Mouse (Mus musculus) stomach, postnatal 0 days (tissue): ENCODE data around the gene Itpr3. TPM values are rescaled to one million over a fixed set of nuclear protein-coding genes. Genes with fewer than 3 reads are reported as not detected.

Experiments used
- ATAC-seq: fragments of 200-750 bp; cut with Nextera tagmentation; 2 replicates; pipeline ENCODE4 v1.8.0; 2017; ENCODE audit not compliant: low FRiP score, low TSS enrichment
- DNase-seq: peaks from one replicate; pipeline ENCODE4 v3.0.0-alpha.2; 2016; ENCODE audit warnings: low spot score
- H3K27ac ChIP-seq: fragments of 300-500 bp; sonication (generic); replicated peaks from 2 replicates; pipeline ENCODE4 v1.5.1; 2014; ENCODE audit warnings: mild to moderate bottlenecking, control low read depth
- H3K27me3 ChIP-seq: fragments of 300-500 bp; sonication (generic); 2 replicates; pipeline ENCODE4 v1.6.1; 2014; ENCODE audit warnings: low read length; ENCODE audit not compliant: control insufficient read depth, insufficient read depth
- H3K36me3 ChIP-seq: fragments of 300-500 bp; sonication (generic); 2 replicates; pipeline ENCODE4 v1.6.1; 2014; ENCODE audit warnings: low read length, mixed read lengths; ENCODE audit not compliant: control insufficient read depth, insufficient read depth
- H3K4me1 ChIP-seq: fragments of 300-500 bp; sonication (generic); replicated peaks from 2 replicates; pipeline ENCODE4 v1.6.1; 2014; ENCODE audit warnings: antibody characterized with exemption; ENCODE audit not compliant: control insufficient read depth, insufficient read depth
- H3K4me2 ChIP-seq: fragments of 300-500 bp; sonication (generic); replicated peaks from 2 replicates; pipeline ENCODE4 v1.6.1; 2014; ENCODE audit warnings: low read depth, mild to moderate bottlenecking, control low read depth, moderate library complexity
- H3K4me3 ChIP-seq: fragments of 300-500 bp; sonication (generic); 2 replicates; pipeline ENCODE4 v1.5.1; 2014; ENCODE audit warnings: low read depth, low read length, control low read depth
- H3K9ac ChIP-seq: fragments of 300-500 bp; sonication (generic); 2 replicates; pipeline ENCODE4 v1.6.1; 2014; ENCODE audit warnings: mild to moderate bottlenecking, low read length, control low read depth, mixed read lengths
- H3K9me3 ChIP-seq: fragments of 300-500 bp; sonication (generic); 2 replicates; pipeline ENCODE4 v1.6.1; 2016; ENCODE audit warnings: low read length; ENCODE audit not compliant: control insufficient read depth
- CTCF ChIP-seq: IDR thresholded peaks from 2 replicates; pipeline ENCODE4 v1.5.1; 2016; ENCODE audit warnings: antibody characterized with exemption, low read depth, mild to moderate bottlenecking, moderate library complexity
- EP300 ChIP-seq: optimal IDR thresholded peaks from 2 replicates; pipeline ENCODE3; 2016; ENCODE audit warnings: antibody characterized with exemption
- WGBS: fragments of 180-500 bp; shearing (Covaris S2); extraction: QIAGEN DNeasy Blood & Tissue Kit; methylation state at CpG from one replicate; pipeline ENCODE4 v1.1.7; 2014; 5-methylcytosine and 5-hydroxymethylcytosine counted together
- polyA plus RNA-seq: library from polyadenylated mRNA; unstranded; fragments of >200 nt; fragmentation: Nextera tagmentation; extraction: Ambion mirVana; gene quantifications from 2 replicates; pipeline ENCODE4 v1.2.1, GENCODE M21; 2015

Gene Itpr3
- polyA plus RNA-seq, 1 experiment from 2014 or later = 5.9 TPM

- peak; percentile 54 for ATAC-seq
- H3K27me3 ChIP-seq = no peaks in the 10 kb centered on the region
- H3K4me1 ChIP-seq = no peaks in the 10 kb centered on the region
- H3K4me3 ChIP-seq = no peak overlapping the region
- TF ChIP-seq EP300 (no peak), CTCF (no peak)
- 63% methylated on average over 9 of the region's 9 CpGs for WGBS
- H3K9me3 ChIP-seq = no peaks in the 10 kb centered on the region
- DNase-seq = peak; percentile 77
- no peaks in the 10 kb centered on the region for H3K36me3 ChIP-seq
- no peak overlapping the region for H3K9ac ChIP-seq
- H3K4me2 ChIP-seq = no peak overlapping the region
- H3K27ac ChIP-seq = peak overlapping the region; percentile 63
Observed at GRCm38 (mm10) chr17:27073778-27074177, 16.7 kb downstream of the Itpr3 start.

DNA sequence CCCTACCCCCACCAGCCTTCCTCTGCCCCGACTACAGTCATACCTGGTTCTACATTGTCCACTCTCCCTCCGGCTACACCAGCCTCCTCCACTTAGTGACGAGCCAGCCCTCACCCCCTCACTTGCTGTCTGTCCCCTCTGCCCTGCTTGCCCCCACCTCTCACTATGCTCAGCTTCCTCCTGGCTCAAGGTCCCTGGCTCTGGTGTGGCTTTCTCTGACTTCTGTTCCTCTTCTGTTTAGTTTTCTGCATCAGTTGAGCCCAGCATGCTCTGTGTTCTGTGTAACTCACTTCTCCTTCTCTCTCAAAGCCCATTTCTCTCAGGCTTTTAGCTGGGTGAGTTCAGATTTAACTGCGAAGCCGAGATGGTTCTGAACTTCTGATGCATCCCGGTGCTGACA is 17.1 kb downstream of the Itpr3 start:
- no peak overlapping the region for H3K4me3 ChIP-seq
- TF ChIP-seq CTCF (no peak), EP300 (no peak)
- no peaks in the 10 kb centered on the region for H3K4me1 ChIP-seq
- no peaks in the 10 kb centered on the region for H3K27me3 ChIP-seq
- ATAC-seq = no peak
- DNase-seq = no peak
- no peak overlapping the region for H3K9ac ChIP-seq
- 60% methylated on average over 6 of the region's 6 CpGs for WGBS
- peak overlapping the region; percentile 63 for H3K27ac ChIP-seq
- H3K9me3 ChIP-seq = no peaks in the 10 kb centered on the region
- no peak overlapping the region for H3K4me2 ChIP-seq
- no peaks in the 10 kb centered on the region for H3K36me3 ChIP-seq

- Histone ChIP-seq H3K36me3 (no peaks in the 10 kb centered on the region), H3K4me3 (no peak overlapping the region), H3K4me1 (no peaks in the 10 kb centered on the region), H3K9me3 (no peaks in the 10 kb centered on the region), H3K27me3 (no peaks in the 10 kb centered on the region), H3K27ac (peak overlapping the region; percentile 63), H3K4me2 (no peak overlapping the region), H3K9ac (no peak overlapping the region)
- WGBS = 67% methylated on average over 17 of the region's 17 CpGs
- no peak for TF ChIP-seq CTCF
- TF ChIP-seq EP300 = no peak
- DNase-seq (no peak), ATAC-seq (no peak)
Observed at GRCm38 (mm10) chr17:27074849-27075745, 18.0 kb downstream of the Itpr3 start.

DNA sequence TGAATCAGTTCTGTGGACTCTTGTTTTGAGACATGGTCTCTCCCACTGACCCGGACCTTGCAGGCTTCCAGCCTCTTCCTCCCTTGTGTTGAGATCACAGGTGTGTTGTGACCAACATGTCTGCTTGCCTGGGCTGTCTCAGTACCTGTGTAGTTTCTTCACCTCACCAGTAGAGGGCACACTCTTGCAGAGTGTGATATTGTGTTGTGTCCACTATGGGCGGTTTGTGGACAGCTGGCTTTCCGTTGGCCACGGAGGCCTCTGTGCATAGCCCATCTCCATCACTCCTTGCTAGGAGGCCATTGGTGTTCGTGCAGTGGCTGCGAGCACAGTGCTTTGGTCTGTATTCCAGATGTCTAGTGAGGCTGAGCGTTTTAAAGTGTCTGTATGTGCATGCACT is 20.0 kb downstream of the Itpr3 start:
- Histone ChIP-seq H3K36me3 (no peaks in the 10 kb centered on the region), H3K9me3 (no peaks in the 10 kb centered on the region), H3K4me1 (no peaks in the 10 kb centered on the region), H3K4me3 (no peak overlapping the region), H3K27ac (no peak overlapping the region), H3K27me3 (no peaks in the 10 kb centered on the region), H3K4me2 (no peak overlapping the region), H3K9ac (no peak overlapping the region)
- TF ChIP-seq CTCF (peak; percentile 61), EP300 (no peak)
- ATAC-seq = no peak
- WGBS = 97% methylated on average over 7 of the region's 7 CpGs
- no peak for DNase-seq

DNA sequence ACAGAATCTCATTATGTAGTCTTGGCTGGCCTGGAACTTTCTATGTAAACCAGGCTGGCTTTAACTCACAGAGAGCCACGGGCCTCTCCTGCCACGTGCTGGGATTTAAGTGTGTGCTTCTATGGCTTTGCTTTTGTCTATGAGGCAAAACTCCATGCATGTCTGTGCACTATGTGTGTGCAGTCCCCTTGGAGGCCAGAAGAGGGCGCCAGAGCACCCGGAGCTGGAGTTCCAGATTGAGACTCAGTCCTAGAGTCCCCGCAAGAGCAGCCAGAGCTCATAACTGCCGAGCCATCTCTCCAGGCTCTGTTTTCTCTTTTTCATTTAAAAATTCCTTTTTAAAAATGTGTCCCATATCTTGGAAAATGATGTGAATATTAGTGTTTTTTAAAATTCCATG is 20.8 kb downstream of the Itpr3 start:
- no peaks in the 10 kb centered on the region for H3K27me3 ChIP-seq
- H3K4me3 ChIP-seq = no peak overlapping the region
- H3K36me3 ChIP-seq = no peaks in the 10 kb centered on the region
- no peaks in the 10 kb centered on the region for H3K9me3 ChIP-seq
- DNase-seq (no peak), ATAC-seq (no peak)
- H3K9ac ChIP-seq = no peak overlapping the region
- H3K4me1 ChIP-seq = no peaks in the 10 kb centered on the region
- 85% methylated on average over 6 of the region's 6 CpGs for WGBS
- no peak overlapping the region for H3K4me2 ChIP-seq
- TF ChIP-seq EP300 (no peak), CTCF (peak; percentile 65)
- no peak overlapping the region for H3K27ac ChIP-seq

- H3K27ac ChIP-seq = no peak overlapping the region
- TF ChIP-seq CTCF (no peak), EP300 (no peak)
- H3K4me1 ChIP-seq = no peaks in the 10 kb centered on the region
- 65% methylated on average over 6 of the region's 6 CpGs for WGBS
- H3K9me3 ChIP-seq = no peaks in the 10 kb centered on the region
- no peak overlapping the region for H3K4me3 ChIP-seq
- no peak overlapping the region for H3K4me2 ChIP-seq
- H3K9ac ChIP-seq = no peak overlapping the region
- H3K36me3 ChIP-seq = no peaks in the 10 kb centered on the region
- no peaks in the 10 kb centered on the region for H3K27me3 ChIP-seq
- DNase-seq (no peak), ATAC-seq (no peak)
Observed at GRCm38 (mm10) chr17:27078499-27078898, 21.4 kb downstream of the Itpr3 start.
